Mouse (Mus musculus) frontal cortex, postnatal 14 days (tissue): Measurements from ENCODE around the gene Ppp3ca.

Experiments used
- DNase-seq, 2 experiments: peaks; one replicate each; pipeline ENCODE4 v3.0.0; 2022; ENCODE audit warnings: low spot score in 2 of 2

The Ppp3ca gene

DNA sequence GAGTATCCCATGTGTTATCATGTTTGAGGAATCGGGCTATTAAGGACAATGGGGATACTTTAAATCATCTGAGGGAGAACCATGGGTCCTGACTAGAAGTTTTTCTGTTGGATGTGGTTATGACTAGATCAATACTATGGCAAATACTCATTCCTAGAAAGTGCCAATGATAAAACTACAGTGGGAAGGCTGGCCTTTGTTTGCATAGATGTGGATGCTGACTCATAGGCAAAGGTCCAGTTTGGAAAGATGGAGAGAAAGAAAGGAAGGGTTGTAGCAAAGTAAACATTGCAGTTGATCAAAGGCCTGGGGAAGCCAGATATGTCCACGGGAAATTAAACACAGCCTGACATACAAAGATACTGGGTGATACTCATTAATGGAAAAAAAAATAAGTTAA lies 142.9 kb downstream of the Ppp3ca start:
- DNase-seq: no peak

DNA sequence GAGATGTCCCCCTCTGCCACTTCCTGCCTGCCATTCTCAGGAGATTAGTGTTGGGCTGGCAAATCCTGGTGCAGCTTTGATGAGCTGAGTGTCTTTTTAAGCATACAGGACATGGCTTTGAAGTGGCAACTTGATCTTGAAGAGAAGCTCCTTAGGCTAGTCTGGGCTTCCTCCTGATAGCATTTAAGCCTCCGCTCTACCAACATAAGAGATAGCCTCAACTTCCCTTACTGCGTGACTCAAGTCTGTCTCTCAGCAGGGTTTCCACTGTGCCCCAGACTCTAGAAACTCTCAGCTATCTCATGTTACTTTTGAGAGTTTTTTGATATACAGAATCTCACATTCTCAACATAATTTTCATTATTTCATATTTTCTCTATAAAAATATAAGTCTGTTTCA lies 144.0 kb downstream of the Ppp3ca start:
- DNase-seq: no peak

DNA sequence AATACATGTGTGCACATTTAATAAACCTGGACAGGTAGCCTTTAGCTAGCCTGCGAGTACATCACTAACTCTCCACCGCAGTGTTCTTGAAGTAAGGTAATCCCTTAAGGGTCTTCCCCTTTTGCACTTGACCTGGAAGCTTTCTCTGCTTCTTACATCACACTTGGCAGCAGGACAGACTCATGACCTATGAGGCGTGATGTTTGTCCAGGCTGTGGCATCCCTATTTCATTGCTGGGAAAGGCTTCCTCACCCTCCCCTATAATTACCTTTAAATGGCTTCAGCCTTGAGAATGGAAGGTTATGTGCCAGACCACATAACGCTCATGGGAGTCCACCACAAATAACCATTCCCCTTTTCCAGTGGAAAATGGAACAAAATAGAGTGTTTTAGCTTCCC lies 145.0 kb downstream of the Ppp3ca start:
- DNase-seq: no peak

DNA sequence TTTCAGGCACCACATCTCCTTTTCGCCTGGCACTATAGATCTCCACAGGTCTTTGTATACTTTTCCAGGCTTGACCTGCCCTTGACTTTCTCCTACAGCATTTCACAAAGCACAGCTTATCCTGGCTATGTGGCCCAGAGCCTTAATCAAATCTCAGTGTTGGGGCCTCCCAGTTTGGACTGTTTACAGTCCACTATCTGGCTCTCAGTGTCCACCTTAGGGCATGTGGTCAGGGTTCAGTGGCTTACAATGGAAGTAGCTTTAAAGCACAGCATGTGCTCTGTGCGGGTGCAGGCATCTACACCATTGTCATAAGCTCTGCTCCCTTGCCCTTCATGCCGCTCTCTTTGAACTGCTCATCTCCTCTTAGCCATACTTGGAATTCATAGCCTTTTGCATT lies 146.4 kb downstream of the Ppp3ca start:
- DNase-seq: no peak

DNA sequence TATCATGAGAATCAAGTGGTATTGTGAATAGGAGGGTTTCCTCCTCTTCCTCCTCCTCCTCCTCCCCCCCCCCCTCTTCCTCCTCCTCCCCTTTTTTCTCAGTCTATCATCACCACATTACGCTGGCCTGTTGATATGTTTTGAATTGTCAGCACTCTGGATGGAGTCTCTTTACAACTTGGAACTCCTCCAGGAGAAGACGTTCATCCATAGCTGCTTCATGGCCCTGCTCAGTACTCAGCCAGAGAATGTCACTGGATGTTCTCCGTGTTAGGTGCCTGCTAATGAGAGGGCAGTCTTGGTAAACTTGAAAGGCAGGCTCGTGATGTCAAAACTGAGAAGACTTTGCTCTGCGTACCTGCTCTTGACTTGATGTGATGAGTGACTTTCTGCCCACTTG lies 149.1 kb downstream of the Ppp3ca start:
- DNase-seq: no peak

DNA sequence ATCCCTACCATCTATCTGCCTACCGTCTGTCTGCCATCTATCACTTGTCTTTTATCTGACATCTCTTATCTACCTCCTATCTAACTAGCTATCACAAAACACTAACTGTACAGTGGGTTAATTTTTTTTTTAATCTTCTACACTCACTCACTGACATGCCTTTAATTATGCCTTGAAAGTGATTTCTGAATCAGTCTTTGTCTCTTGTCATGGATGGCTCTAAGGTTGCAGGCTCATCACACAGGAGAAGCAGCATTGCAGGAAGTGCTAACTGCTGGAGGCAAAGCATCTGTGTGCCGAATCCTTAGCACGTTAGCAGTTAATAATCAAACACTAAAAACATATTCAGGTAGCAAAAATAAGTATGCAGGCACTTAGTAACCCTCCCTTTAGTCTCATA lies 151.1 kb downstream of the Ppp3ca start:
- DNase-seq: no peak

DNA sequence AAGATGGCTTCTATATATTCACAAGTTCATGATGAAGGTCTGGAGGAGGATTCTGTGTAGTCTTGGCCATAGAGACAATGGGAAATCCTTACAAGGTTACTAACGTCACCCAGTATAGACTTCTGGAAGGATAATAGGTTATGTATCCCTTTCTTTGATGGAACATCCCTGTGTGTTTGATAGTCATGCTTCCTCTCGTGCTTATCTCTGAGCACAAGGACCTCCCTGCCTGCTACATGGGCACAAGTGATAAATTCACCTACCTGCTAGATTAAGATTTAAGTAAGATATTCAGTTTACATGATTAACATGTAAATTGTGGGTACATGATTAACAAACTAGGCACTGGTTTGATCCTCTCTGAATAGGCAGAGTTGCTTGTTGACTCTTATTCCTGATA lies 152.1 kb downstream of the Ppp3ca start:
- DNase-seq: no peak

DNA sequence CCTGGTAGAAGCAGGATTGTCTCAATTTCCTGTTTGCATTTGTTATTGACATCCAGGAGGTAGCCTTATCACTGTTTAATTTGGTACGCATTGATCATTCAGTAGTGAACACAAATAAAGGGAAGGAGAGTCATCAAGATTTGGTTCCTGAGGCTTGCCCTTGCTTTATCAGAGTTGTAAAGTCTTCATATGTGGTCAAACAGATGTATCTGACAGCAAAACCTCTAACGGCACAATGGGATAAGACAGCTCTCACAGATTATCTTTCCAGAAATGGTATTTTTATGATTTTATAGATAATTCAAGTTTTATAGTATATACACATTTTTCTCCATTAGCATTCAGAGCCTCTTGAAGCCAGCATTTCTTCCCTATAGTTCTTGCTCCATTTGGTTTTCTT lies 152.5 kb downstream of the Ppp3ca start:
- DNase-seq: no peak

DNA sequence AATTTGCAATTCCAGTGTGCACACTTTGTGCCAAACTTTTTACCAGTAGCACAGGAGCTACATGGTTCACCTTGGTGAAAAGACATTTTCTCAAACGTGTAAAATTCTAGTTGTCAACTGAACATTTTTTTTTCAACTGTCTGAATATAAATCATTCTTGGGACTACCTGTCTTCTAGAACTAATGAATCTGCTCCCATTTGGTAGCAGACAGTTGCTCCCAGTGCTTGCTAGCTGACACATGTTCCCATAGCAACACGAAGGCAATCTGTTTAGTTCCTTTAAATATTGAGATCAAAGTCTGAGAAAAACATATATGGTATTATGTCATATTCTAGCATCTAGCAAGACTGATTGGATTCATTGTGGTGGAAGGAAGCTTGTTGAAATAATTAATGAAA lies 158.5 kb downstream of the Ppp3ca start:
- DNase-seq: no peak

DNA sequence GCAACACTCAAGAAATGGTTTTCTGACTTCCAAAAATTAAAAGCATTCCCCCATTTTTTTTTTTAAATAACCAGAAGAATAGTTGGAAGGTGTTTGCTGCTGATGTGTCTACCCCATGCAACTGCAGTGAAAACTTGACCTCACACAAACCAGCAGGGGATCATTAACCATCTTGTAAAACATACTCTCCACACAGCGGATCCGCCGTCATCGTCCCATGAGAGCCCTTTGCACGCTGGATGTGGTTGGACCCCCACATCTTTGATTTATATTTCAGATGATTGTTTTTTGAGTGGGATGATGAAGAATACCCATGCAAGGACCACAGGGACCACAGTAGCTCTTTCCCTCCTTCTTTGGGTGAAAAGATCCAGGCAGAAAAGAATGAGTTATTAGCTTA lies 159.2 kb downstream of the Ppp3ca start:
- no peak for DNase-seq

DNA sequence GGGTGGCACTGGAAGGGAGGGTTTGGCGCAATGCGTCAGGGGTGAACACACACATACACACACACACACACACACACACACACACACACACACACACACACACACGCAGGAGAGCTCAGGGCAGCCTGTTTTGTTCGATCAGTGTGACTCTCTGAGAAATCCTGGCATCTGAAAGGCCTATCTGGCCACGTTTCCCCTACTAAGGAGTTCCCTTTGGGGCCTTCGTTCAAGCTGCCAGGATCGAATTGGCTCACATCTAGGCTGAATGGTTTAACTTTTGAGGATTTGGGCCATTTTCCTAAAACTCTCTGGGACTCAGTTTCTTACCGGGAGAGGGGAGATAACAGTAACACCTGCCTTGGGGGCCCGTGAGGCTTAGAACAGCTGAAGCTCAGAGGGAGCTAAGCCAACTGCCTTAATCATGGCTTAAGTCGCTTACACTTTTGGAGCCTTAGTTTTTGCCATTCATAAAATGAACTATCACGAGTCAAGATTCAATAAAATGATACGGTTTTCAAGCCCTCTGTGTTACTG lies 160.8 kb downstream of the Ppp3ca start:
- DNase-seq: no peak

DNA sequence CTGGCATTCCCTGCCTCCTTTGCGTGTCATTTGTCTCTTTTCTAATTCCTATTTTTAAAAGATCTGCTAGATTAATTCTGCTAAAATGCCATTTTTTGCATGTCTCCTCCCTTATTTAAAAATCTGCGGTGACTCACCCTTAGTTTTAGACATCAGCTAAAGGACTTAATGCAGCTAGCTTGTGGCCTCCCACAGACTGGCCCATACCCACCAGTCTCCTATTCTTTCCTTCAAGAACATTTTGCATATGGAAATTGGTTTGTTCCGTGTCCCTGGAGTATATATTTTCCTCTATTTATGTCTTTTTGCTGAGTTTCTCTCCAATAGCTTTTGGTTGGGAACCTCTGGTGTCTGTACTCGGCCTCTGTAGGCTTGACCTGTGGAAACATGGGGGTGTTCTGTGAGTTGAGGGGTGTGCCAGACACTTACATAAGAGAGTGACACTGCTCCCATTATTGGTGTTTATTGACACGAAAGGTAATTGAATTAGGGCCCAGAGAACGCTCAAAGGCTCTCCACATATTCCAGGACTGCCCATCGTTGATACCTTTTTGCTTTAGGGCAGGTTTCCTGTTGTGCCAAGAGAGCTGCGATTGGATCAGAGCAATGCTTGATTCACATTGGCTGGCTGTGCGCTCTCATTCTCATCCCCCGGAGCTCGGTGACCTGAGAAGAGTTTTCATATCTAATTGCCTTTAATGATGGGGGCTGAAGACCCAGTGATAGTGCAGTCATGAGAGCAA lies 163.2 kb downstream of the Ppp3ca start:
- DNase-seq: no peak

DNA sequence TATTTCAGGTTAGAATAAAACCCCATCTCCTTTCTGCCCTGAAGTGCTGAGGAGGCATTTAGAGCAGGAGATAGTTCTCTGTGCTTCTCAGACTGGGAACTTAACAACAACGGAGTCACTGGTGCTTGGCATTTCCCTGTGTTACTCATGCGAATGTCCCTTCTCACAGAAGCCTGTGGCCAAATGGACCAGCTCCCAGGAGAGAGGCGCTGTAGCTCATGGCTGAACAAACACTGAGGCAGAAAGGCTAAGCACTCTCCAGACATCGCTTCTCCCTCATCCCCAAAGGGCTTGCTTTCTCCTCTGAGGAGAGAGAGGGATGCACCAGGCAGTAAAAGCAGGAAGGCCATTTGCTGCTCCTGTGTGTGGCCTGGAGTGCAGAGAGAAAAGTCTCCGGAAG lies 164.0 kb downstream of the Ppp3ca start:
- DNase-seq: no peak

DNA sequence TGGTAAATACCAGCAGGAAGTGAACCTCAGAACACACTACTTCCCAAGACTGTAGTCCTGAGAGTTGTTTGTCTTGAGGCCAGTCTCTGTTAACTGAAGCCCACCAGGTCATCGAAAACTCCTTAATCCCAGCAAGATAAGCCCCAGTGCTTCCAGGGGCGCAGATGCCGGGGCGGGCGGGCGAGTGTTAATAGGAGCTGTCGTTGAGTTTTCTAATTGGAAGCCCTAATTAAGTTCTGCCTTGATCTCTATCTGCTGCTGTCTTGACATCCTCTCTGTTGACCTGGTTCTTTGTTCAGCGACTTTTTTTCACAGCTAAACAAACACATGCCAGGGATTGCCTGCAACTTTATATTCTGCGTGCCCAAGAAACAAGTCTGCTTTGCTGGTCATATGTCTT lies 165.9 kb downstream of the Ppp3ca start:
- DNase-seq: no peak

DNA sequence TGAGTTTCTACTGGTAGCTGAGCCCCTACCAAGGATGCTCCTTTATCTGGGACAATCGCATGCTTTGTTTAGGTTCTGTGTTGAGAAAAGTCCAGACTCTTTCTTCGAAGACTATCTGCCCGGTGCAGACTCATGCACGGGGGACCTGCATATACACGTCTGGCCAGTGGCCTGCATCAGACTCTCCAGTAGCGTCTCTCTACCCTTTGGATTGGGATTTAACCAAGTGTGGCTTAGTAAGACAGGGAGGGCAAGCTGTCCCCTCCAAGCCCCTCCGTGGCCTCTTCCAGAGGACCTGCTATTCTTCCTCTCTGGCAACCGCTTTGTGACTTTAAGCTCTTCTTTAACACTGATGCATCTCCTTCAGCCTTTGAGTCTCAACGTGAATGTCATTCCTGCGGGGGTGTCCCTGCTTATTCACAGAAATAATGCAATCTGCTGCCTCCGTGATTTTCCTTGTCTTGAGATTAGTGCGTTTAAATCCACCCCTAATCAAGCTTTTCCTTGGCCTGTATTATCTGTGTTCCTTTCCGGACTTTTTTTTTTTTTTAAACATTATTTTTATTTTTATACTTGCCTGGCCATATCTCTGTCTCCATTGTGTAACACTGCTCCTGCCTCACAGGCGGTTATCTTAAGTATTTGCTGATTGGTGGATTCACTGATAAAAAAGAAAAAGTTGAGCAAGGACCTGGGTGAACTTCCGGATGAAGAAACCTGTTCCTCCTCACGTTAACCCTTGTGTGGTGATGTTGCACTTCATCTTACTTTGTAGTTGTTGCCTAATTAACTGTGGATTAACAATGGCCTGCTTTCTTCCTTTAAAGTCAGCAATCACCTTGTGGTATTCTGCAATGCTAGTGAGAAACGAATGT lies 166.6 kb downstream of the Ppp3ca start:
- no peak for DNase-seq

DNA sequence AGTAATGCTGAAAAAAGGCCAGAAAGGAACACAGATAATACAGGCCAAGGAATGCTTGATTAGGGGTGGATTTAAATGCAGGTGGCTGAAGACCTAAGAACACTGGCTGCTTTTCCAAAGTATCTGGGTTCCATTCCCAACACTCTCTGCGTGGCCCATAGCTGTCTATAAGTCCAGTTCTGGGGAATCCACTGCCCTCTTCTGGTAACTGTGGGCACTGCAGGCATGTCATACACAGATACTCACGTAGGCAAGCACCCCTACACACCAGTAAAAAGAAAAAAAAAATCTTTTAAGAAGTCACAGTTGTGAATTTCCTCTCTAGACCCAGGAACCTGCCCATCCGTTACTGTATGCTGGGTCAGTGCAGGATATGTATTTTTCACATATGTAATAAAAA lies 167.7 kb downstream of the Ppp3ca start:
- peak; percentile 38 to 43 for DNase-seq

DNA sequence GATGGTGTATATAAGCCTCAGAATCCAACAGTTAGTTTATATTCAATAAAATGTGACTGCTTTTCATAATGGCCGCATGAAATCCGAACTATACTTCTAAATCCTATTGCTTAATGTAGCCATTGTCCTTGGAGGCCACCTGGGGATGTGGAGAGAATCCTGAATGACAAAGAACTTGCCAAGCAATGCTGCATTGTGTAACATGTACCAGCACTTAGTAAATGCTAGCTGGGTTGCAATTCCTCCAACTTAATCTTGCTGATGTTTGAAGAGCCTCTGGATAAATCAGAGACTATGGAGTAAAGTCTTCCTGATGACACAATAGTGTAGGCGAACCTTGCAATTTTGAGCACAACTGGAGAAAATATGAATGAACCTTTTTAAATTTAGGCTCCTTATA lies 171.4 kb downstream of the Ppp3ca start:
- DNase-seq: no peak

DNA sequence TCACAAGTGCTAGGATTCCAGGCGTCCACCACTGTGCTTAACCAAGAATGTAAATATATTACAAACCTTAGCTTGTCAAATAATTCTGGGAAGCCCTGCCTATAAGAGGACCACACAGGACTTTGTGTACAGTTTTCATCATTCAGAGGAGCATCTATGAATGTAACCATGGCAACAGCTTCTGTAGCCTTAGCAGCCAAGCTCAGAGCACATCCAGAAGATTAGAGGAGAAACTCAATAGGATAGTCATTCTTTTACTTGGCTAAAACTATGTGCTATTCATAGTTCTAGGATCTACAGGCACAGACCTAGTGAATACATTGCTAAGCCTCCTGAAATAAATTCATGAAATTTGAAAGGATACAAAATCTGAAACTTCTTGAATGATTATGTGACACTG lies 172.5 kb downstream of the Ppp3ca start:
- DNase-seq: no peak

DNA sequence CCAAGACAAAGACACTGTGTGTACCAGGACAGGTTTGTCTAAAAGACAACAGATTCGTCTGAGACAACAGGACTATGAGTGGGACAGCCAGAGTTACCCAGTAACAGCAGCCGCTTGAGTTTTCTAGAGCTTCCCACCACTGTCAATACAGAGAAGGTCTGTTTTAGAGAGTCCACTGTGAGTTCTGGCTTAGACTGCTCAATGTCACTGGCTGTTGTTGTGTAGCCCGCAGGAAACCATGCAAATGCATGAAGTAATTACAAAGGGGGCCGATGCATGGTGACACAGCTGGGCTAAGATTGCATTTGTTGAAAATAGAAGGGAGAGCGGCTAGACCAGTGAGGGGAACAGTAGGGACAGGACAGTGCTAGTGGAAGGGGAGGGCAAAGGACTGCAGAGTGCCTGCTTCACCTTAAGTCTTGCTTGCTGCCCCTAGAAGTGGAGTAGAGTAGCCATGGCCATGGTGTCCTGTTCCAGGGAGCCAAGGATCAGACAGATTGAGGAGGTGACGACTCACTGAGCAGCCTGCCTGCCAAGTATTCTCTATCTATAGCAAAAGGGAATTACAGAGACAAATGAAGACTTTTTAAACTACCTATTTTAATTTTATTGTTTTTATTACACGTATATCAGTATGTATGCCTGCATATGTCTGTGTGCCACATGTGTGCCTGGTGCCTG lies 174.0 kb downstream of the Ppp3ca start:
- no peak for DNase-seq

DNA sequence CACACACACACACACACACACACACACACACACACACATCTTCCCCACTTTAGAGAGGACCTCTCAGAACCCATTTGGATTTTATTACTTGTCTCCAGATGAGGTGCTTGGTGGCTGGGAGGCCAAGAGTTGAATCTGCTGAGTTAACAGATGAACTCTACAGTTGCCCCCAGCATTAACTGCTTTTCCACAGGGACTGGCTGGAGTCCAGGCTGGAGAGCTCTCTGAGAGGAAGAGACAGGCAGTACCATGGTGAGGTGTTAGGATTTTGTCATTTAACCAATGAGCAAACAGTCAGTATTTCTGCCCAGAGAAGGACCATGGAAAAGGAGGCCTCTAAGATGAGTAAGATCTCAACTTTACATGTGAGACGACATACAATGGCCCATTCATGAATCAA lies 179.1 kb downstream of the Ppp3ca start:
- DNase-seq: no peak

DNA sequence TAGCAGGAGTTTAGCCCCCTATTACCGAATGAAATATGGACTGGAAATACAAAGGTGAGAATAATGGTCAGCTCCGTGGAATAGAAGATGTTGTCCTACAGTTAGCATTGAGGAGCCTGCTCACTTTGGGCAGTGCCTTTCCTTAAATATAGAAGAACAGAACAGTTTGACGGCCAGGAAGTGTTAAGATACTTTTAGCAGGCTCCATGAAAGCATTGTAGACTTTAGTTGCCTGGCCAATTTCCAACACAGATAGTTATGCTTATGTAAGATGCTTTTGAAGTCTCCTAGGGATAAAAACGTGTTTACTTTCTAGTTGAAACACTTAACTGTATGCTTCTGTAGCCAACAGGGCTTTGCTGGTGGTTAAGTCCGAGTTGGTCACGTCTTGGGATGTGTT lies 183.0 kb downstream of the Ppp3ca start:
- DNase-seq: no peak

DNA sequence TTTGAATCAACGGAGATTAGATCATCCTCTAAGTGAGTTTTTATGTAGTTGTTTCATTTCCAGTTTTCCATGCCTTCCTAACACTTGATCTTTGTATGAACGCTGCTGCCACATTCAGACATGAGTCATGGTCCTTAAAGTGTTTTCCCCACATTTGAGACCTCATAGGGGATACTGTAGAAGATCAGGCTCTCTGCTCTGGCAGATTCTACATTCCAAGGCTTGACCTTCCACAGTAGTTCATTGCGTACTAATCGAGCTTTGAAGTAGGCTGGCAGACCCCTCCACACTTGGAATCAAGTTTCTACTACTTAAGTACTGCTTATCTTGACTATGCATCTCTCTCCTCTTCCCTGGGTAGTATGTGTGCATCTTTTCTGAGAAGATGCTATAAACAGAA lies 183.7 kb downstream of the Ppp3ca start:
- no peak for DNase-seq

DNA sequence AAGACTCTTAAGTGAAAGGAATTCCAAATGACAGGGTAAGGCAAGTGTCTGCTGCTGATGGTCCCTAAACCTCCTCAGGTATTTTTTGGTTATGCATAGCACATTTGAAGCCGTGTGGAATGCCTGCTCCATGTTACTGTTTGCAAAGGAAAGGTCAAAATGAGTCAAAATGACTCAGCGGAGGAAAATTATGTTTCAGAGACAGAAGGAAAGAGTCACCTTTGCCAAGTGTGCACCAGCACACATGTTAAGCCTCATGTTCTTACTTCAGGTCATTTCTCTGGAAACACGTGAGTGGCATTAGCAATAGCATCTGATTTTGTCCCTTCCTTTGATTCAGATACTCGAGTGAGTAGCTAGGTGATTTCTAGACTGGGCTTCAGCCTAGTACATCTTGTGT lies 186.1 kb downstream of the Ppp3ca start:
- no peak for DNase-seq
